Mouse (Mus musculus) myocyte (in vitro differentiated cells): ENCODE measurements around the gene Prkag2.

Experiments used
- E2F4 ChIP-seq: IDR thresholded peaks from one replicate; pipeline ENCODE4 v1.6.1; 2011; ENCODE audit warnings: mild to moderate bottlenecking, control low read depth, moderate library complexity; ENCODE audit not compliant: insufficient read depth
- MAX ChIP-seq: IDR thresholded peaks from one replicate; pipeline ENCODE4 v1.6.1; 2011; ENCODE audit warnings: low read depth, mild to moderate bottlenecking, control low read depth
- MYOG ChIP-seq, 3 experiments: IDR thresholded peaks; one replicate each; pipeline ENCODE4 v1.6.1; 2011; ENCODE audit warnings: control low read depth in 2 of 3, low read depth in 2 of 3, mild to moderate bottlenecking in 2 of 3; ENCODE audit not compliant: insufficient read length in 2 of 3, control insufficient read depth in 1 of 3, insufficient read depth in 1 of 3
- POLR2A ChIP-seq: IDR thresholded peaks from one replicate; pipeline ENCODE4 v1.6.1; 2011; ENCODE audit warnings: low read depth, mild to moderate bottlenecking, control low read depth, moderate library complexity; ENCODE audit not compliant: insufficient read length
- POLR2AphosphoS2 ChIP-seq: IDR thresholded peaks from one replicate; pipeline ENCODE4 v1.6.1; 2011; ENCODE audit warnings: low read depth, control low read depth; ENCODE audit not compliant: insufficient read length
- REST ChIP-seq: IDR thresholded peaks from one replicate; pipeline ENCODE4 v1.6.1; 2011; ENCODE audit warnings: mild to moderate bottlenecking, control low read depth, moderate library complexity; ENCODE audit not compliant: insufficient read depth, insufficient read length
- TCF12 ChIP-seq: IDR thresholded peaks from one replicate; pipeline ENCODE4 v1.6.1; 2011; ENCODE audit warnings: mild to moderate bottlenecking, control low read depth; ENCODE audit not compliant: poor library complexity, insufficient read depth, severe bottlenecking
- TCF3 ChIP-seq: IDR thresholded peaks from one replicate; pipeline ENCODE4 v1.6.1; 2011; ENCODE audit warnings: low read depth, control low read depth; ENCODE audit not compliant: insufficient read length
- USF1 ChIP-seq: IDR thresholded peaks from one replicate; pipeline ENCODE4 v1.6.1; 2011; ENCODE audit warnings: low read depth, mild to moderate bottlenecking, control low read depth, moderate library complexity

DNA sequence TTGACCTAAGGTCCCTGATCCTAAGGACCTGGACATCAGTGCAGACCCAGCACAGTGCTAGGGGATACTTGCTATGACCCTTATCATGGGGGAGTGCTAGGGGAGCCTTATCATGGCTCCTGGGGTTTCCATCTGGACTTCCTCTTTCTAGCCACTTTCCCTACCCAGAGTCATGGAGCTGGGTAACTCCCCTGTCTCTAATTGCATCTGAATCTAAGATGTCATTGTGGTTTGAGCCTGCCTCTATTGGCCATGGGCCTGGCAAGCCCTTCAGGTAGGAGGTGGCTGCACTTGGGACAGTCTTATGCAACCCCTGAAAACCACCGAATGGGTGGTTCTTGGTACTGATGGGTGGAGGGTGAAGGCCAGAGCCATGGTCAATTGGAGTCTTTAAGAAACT, 58.5 kb downstream of the Prkag2 start:
- TF ChIP-seq POLR2A (no peak), TCF12 (no peak), TCF3 (no peak), MYOG (IDR thresholded peaks at IDR 0.05; ENCODE audit: control insufficient read depth in 1 of 3, insufficient read depth in 1 of 3, insufficient read length in 2 of 3, low read depth in 2 of 3) (no peak), MAX (no peak), POLR2AphosphoS2 (no peak), REST (no peak), USF1 (no peak), E2F4 (no peak)
